Mouse (Mus musculus) heart, embryonic 11.5 days (tissue): ENCODE measurements around the gene Csmd2. TPM values are rescaled to one million over a fixed set of nuclear protein-coding genes. Genes with fewer than 3 reads are reported as not detected.

Source experiments
- ATAC-seq: fragments of 200-750 bp; cut with Nextera tagmentation; replicated peaks from 2 replicates; pipeline ENCODE4 v1.8.0; 2017; ENCODE audit warnings: moderate library complexity; ENCODE audit not compliant: insufficient number of reproducible peaks, low FRiP score, low TSS enrichment
- H3K27ac ChIP-seq: fragments of 300-500 bp; sonication (generic); 2 replicates; pipeline ENCODE4 v1.5.1; 2014; ENCODE audit warnings: mild to moderate bottlenecking, low read depth, low read length
- H3K27me3 ChIP-seq: fragments of 300-500 bp; sonication (generic); 2 replicates; pipeline ENCODE4 v1.6.1; 2014; ENCODE audit warnings: mild to moderate bottlenecking, low read length, mixed read lengths; ENCODE audit not compliant: control insufficient read depth, insufficient read depth
- H3K36me3 ChIP-seq: fragments of 300-500 bp; sonication (generic); 2 replicates; pipeline ENCODE4 v1.6.1; 2014; ENCODE audit warnings: mild to moderate bottlenecking, low read length, moderate library complexity, mixed read lengths; ENCODE audit not compliant: control insufficient read depth, insufficient read depth
- H3K4me1 ChIP-seq: fragments of 300-500 bp; sonication (generic); 2 replicates; pipeline ENCODE4 v1.6.1; 2014; ENCODE audit warnings: low read length; ENCODE audit not compliant: control insufficient read depth, insufficient read depth
- H3K4me2 ChIP-seq: fragments of 300-500 bp; sonication (generic); 2 replicates; pipeline ENCODE4 v1.6.1; 2014; ENCODE audit warnings: mild to moderate bottlenecking, moderate library complexity
- H3K4me3 ChIP-seq: fragments of 300-500 bp; sonication (generic); 2 replicates; pipeline ENCODE4 v1.5.1; 2014; ENCODE audit warnings: low read depth, low read length
- H3K9ac ChIP-seq: fragments of 300-500 bp; sonication (generic); 2 replicates; pipeline ENCODE4 v1.6.1; 2014; ENCODE audit warnings: mild to moderate bottlenecking, low read depth, low read length, moderate library complexity
- H3K9me3 ChIP-seq: fragments of 300-500 bp; sonication (generic); replicated peaks from 2 replicates; pipeline ENCODE4 v1.6.1; 2016; ENCODE audit warnings: low read length; ENCODE audit not compliant: control insufficient read depth
- WGBS: fragments of 180-500 bp; shearing (Covaris S2); extraction: QIAGEN DNeasy Blood & Tissue Kit; methylation state at CpG from one replicate; pipeline ENCODE4 v1.1.7; 2014; ENCODE audit not compliant: insufficient replicate concordance; 5-methylcytosine and 5-hydroxymethylcytosine counted together
- polyA plus RNA-seq: library from polyadenylated mRNA; unstranded; fragments of >200 nt; fragmentation: Nextera tagmentation; extraction: Ambion mirVana; gene quantifications from 2 replicates; pipeline ENCODE4 v1.2.1, GENCODE M21; 2014

The Csmd2 gene
- polyA plus RNA-seq, 1 experiment from 2014 or later: 0.21 TPM

DNA sequence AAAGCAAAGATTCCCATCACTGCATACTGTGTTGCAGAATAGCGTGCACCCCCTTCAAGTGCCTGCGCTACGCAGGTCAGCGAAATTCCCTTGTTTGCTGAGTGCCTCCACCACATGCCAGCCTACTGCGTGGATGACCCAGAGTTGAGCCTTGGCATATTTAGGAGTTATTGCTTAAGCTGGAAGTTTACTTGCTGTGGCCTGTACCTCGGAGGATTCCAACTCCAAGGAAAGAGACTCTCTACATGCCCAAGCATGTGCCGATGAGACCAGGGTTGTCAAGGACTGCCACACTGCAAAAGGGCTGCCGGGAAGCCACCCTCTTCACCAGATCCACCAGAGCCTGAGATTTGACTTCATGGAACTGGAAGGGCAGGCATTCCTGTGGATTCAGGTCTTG, 182.5 kb downstream of the Csmd2 start:
- ATAC-seq: no peak
- no peaks in the 10 kb centered on the region for H3K36me3 ChIP-seq
- WGBS: 89% methylated on average over 8 of the region's 8 CpGs
- H3K27me3 ChIP-seq: no peaks in the 10 kb centered on the region
- H3K4me2 ChIP-seq: no peak overlapping the region
- H3K4me3 ChIP-seq: no peak overlapping the region
- H3K9me3 ChIP-seq: no peaks in the 10 kb centered on the region
- H3K4me1 ChIP-seq: no peaks in the 10 kb centered on the region
- H3K27ac ChIP-seq: no peak overlapping the region
- H3K9ac ChIP-seq: no peak overlapping the region

DNA sequence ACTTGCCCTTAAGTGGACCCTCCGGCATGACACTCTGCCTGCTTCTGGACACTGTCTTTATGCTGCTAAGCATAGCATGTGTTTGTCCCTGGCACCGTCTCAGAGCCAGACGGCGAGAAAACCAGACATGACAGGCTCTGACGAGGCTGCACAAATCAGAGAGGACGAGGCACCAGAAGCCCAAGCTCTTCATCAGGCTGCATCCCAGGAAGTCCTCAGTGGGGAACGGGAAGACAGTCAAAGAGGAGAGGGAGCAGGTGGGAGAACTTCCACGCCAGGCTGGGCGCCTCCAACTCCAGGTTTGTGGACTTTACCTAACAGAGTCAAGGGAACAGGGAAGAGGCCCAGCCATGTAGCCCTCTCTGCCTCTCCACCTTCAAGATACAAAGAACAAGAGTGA, 183.6 kb downstream of the Csmd2 start:
- H3K4me1 ChIP-seq: no peaks in the 10 kb centered on the region
- H3K4me2 ChIP-seq: no peak overlapping the region
- ATAC-seq: no peak
- no peaks in the 10 kb centered on the region for H3K9me3 ChIP-seq
- no peak overlapping the region for H3K4me3 ChIP-seq
- no peak overlapping the region for H3K27ac ChIP-seq
- H3K27me3 ChIP-seq: no peaks in the 10 kb centered on the region
- 73% methylated on average over 9 of the region's 9 CpGs for WGBS
- no peaks in the 10 kb centered on the region for H3K36me3 ChIP-seq
- H3K9ac ChIP-seq: no peak overlapping the region

DNA sequence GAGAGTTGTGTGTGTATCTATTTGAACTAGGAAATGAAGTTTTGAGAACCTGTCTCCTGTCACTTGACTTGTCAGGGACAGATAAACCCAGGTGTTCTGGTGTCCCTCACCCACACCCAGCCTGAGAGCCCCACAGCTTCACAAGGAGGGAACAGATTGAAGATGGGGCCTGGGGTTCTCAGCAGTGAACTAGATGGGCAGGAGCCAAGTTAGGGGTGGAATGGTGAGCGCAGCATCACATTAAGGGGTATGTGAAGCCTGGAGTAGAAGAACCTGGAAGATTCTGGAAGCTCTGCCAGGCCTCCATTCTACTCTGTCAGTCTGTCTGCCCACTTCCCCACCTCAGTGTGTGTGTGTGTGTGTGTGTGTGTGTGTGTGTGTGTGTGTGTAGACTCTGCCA, 184.0 kb downstream of the Csmd2 start:
- no peaks in the 10 kb centered on the region for H3K4me1 ChIP-seq
- H3K27ac ChIP-seq: no peak overlapping the region
- ATAC-seq: no peak
- no peaks in the 10 kb centered on the region for H3K9me3 ChIP-seq
- H3K36me3 ChIP-seq: no peaks in the 10 kb centered on the region
- no peak overlapping the region for H3K4me3 ChIP-seq
- H3K4me2 ChIP-seq: no peak overlapping the region
- WGBS: 92% methylated on average over 1 of the region's 1 CpGs
- H3K9ac ChIP-seq: no peak overlapping the region
- H3K27me3 ChIP-seq: no peaks in the 10 kb centered on the region

DNA sequence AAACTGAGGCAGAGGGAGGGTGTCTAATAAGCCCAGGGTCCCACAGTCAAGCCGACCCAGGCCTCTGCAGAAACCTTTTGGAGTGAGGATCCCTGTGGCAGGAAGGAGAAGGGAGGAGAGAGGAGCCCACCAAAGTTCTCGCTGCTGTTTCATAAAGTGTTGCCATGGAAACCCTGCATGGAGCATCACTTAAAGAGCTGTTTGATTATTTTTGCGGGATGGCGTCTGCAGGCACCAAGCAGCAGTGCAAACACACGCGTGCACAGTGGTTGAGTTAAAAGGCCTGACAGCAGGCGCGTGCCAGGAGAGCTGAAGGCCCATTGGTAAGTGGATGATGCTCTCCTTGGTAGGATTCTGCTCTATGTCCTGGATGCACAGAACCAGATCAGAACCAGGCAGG, 191.3 kb downstream of the Csmd2 start:
- ATAC-seq: no peak
- no peaks in the 10 kb centered on the region for H3K9me3 ChIP-seq
- H3K36me3 ChIP-seq: no peaks in the 10 kb centered on the region
- no peak overlapping the region for H3K9ac ChIP-seq
- H3K4me2 ChIP-seq: no peak overlapping the region
- no peak overlapping the region for H3K27ac ChIP-seq
- 78% methylated on average over 8 of the region's 8 CpGs for WGBS
- no peak overlapping the region for H3K4me3 ChIP-seq
- no peaks in the 10 kb centered on the region for H3K4me1 ChIP-seq
- no peaks in the 10 kb centered on the region for H3K27me3 ChIP-seq

DNA sequence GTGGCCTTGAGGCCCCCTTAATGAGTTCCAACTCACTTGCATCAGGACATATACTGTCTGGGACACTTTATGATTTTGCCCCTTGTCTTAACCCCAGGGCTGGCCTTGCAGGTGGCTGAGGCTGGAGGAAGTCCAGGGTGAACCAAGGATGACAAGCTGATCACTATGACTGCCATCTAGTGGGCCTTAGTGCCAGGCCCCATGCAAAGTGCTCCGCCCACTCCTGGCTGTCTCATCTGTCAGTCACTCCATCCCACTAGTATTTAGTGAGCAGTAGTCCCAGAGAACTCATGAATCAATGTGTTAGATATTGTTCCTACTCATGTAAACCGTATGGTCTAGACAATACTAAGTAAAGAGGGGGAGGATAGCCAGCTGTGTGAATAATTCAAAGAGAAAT, 191.9 kb downstream of the Csmd2 start:
- 83% methylated on average over 2 of the region's 2 CpGs for WGBS
- H3K9me3 ChIP-seq: no peaks in the 10 kb centered on the region
- H3K27me3 ChIP-seq: no peaks in the 10 kb centered on the region
- H3K4me3 ChIP-seq: no peak overlapping the region
- H3K4me1 ChIP-seq: no peaks in the 10 kb centered on the region
- no peak overlapping the region for H3K4me2 ChIP-seq
- no peaks in the 10 kb centered on the region for H3K36me3 ChIP-seq
- H3K27ac ChIP-seq: no peak overlapping the region
- no peak overlapping the region for H3K9ac ChIP-seq
- no peak for ATAC-seq

DNA sequence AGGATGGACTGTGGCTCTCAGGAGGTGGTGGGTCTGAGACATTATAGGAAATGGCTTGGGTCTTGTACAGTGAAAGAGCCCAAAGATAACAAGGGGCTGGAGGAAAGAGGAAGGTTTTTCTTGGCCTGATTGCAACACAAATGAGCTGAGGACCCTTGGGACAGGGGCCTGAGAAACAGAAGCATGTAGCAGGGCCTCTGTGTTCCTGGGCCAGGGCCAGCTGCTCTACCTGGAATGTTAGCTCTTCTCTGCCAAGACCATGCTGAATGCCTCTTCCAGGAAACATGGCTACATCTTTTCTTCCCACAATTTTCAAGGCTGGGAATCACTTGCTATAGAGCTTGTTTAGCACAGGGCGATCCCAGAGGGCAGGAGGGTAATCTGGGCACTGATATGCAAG, 197.1 kb downstream of the Csmd2 start:
- Histone ChIP-seq H3K4me3 (no peak overlapping the region), H3K9ac (no peak overlapping the region), H3K36me3 (no peaks in the 10 kb centered on the region), H3K9me3 (no peaks in the 10 kb centered on the region), H3K4me2 (no peak overlapping the region), H3K4me1 (no peaks in the 10 kb centered on the region), H3K27me3 (0 out of 2 replicates have a peak, but pooled peaks cover 2% of the 10 kb centered on the region), H3K27ac (no peak overlapping the region)
- no peak for ATAC-seq
- 80% methylated on average over 1 of the region's 1 CpGs for WGBS

DNA sequence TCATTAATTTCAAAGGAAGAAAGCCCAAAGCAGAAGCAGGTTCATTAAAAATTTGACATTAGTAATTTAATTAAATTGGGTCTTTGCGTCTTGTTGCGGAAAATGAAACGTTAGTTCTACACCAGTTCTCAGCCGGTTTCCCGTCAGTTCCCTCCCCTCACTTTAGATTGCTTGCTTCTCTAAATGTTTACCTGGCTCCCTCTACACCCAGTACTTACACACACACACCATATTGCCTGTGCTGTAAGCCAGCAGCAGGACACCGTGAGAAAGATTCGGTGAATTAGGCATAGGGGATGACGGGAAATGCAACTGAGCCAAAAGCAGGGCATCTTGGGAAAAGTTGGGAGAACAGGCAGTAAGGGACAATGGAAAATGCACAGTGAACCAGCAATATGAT, 206.8 kb downstream of the Csmd2 start:
- no peak for ATAC-seq
- H3K9me3 ChIP-seq: 0 out of 2 replicates have a peak, but pooled peaks cover 2% of the 10 kb centered on the region
- no peaks in the 10 kb centered on the region for H3K4me1 ChIP-seq
- 91% methylated on average over 8 of the region's 8 CpGs for WGBS
- no peak overlapping the region for H3K4me3 ChIP-seq
- no peak overlapping the region for H3K9ac ChIP-seq
- H3K36me3 ChIP-seq: no peaks in the 10 kb centered on the region
- H3K4me2 ChIP-seq: no peak overlapping the region
- H3K27ac ChIP-seq: no peak overlapping the region
- no peaks in the 10 kb centered on the region for H3K27me3 ChIP-seq

DNA sequence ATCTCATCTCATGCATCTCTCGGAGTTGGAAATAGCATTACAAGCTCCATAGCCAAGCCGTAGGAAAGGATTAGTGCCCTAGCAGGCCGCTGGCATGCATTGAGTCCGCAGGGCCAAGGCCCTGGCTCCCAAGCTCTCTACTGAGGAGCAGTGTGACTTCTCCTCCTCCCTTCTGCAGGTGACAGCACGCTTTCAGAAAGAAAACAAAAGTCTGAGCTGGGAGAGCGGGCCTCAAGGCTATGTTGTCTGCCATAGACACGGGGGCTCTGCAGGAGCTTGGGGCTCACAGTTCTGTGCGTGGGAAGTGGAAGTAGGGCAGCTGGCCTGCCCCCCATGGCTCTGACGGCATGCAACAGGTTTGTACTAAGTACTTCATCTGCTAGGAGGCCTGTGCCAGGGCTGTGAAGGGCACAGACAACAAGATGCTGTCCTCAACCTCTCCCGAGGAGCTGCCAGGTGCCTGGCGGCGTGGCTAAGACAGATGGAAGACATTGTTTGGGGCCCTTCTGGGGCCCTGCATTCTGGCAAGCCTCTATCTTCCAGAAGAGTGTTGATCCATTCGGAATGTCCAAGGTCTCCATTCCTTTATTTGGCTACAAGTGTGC, 230.4 kb downstream of the Csmd2 start:
- Histone ChIP-seq H3K36me3 (no peaks in the 10 kb centered on the region), H3K4me1 (peaks cover 5% of the 10 kb centered on the region; the same call in 1 of the 2 replicates), H3K4me3 (no peak overlapping the region), H3K4me2 (no peak overlapping the region), H3K27me3 (no peaks in the 10 kb centered on the region), H3K9me3 (no peaks in the 10 kb centered on the region), H3K27ac (no peak overlapping the region), H3K9ac (no peak overlapping the region)
- no peak for ATAC-seq
- WGBS: 57% methylated on average over 13 of the region's 13 CpGs

DNA sequence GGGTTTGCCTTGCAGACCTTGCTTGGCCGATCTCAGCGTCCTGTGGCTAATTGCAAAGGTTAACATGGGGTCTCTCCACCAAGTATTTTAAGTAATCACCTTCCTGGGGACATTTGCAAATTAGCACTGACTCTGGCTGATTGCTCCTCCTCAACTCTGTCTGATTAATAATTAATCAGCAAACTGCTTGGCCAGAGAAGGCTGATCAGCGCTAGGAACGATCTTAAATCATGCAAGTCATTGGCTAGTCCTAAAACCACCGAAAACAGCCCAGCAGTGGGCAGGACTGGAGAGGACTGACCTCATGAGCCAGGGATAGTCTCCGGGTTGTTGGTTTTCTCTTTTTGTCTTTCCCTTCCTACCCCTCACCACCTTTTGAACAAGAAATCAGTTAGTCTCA, 236.8 kb downstream of the Csmd2 start:
- Histone ChIP-seq H3K27me3 (no peaks in the 10 kb centered on the region), H3K4me2 (no peak overlapping the region), H3K9me3 (no peaks in the 10 kb centered on the region), H3K4me3 (no peak overlapping the region), H3K27ac (no peak overlapping the region), H3K4me1 (no peaks in the 10 kb centered on the region), H3K36me3 (no peaks in the 10 kb centered on the region), H3K9ac (no peak overlapping the region)
- 63% methylated on average over 6 of the region's 6 CpGs for WGBS
- ATAC-seq: no peak
